Mouse (Mus musculus): ENCODE measurements at regions not wholly inside any gene's neighbourhood (a gene's known extent, or its start where the extent isn't known, plus 50 kb on each side); places are given as distances from the start of the nearest gene placed in this dataset.
A peak's percentile ranks its signal among the peaks of the same experiment; 100 is the strongest.

DNA sequence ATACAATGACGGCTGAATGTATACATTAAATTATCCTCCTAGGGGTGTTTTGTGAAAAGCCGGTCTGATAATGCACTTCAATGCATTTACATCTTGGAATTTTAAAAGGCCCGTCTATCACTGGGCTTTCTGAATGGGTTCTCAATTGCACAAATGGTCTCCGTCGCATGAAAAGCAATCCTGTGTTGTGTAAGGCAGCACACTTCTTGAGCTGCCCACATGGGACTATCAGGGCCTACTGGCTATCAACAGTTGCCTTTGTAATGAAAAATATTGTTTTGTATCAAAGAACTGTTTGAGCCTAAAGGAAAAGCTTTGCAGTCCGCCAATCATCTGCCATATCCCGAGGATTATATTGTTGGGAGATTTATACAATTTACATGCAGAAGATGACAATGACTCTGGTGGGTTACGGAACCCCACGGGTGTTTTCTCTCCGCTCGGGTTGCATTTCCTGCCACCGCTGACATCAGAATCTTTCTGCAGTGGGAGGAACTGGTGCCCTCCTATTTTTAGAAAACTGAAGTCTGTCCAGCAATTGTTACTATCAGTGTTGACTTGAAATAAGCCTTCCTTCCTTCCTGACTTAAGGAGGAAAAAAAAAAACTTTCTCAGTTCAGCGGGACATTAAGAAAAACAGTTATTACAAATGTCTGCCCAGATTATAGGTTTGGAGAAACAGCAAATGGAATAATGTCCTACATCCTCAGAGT, 118.7 kb downstream of the Tmem26 start:
- DNase-seq (ENCODE audit: low spot score in 2 of 2): peak; percentile 56 to 68

DNA sequence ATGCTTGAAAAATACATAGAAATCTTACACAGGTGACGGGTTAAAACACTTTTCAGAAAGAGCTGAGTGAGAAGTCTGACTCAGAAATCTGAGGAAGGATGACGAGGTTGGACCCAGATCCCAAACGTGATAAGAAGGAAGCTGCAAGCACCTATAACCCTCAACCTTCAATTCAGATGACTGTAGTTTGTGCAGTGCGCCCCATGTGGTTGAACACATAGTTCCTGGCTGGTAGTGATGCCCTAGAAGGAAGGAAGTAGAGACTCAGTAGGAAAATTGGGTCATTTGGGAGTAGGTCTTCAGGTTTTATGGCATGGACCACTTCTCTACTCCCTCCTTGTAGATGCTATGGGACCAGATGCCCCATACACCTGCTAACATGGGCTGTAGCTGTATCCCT, 120.6 kb downstream of the Tmem26 start:
- no peak for DNase-seq (ENCODE audit: low spot score in 2 of 2)

- no peak for DNase-seq (ENCODE audit: low spot score in 2 of 2)
Observed at GRCm38 (mm10) chr10:68844596-68844995, 121.2 kb downstream of the Tmem26 start.

DNA sequence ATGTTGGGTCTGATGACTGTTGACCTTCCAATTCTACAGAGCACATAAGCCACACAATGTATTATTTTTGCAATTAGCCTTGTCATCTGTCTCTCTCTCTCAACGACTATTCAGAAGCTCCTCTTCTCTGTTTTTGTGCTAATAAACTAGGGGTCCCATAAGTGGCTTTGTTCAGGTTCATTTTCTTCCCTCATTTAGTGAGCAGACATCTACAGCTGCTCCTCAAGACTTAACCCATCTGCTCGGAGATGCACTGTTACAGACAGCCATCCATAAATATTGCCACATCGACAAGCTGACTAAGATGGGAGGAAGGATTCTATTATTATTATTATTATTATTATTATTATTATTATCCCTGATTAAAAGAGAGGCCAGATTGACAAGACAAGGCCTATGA, 127.7 kb downstream of the Tmem26 start:
- no peak for DNase-seq (ENCODE audit: low spot score in 2 of 2)

- no peak for DNase-seq (ENCODE audit: low spot score in 2 of 2)
Observed at GRCm38 (mm10) chr10:68855934-68856891, 132.8 kb downstream of the Tmem26 start.

- DNase-seq (ENCODE audit: low spot score in 2 of 2): peak; percentile 8 to 32
Observed at GRCm38 (mm10) chr10:68864606-68865378, 141.3 kb downstream of the Tmem26 start.

- DNase-seq (ENCODE audit: low spot score in 2 of 2): no peak
Observed at GRCm38 (mm10) chr10:68865776-68866175, 142.3 kb downstream of the Tmem26 start.

GRCm38 (mm10) chr10:68867361-68867760, 143.9 kb downstream of the Tmem26 start:
- DNase-seq (ENCODE audit: low spot score in 2 of 2): no peak

- no peak for DNase-seq (ENCODE audit: low spot score in 2 of 2)
Observed at GRCm38 (mm10) chr10:68872102-68872501, 148.7 kb downstream of the Tmem26 start.

DNA sequence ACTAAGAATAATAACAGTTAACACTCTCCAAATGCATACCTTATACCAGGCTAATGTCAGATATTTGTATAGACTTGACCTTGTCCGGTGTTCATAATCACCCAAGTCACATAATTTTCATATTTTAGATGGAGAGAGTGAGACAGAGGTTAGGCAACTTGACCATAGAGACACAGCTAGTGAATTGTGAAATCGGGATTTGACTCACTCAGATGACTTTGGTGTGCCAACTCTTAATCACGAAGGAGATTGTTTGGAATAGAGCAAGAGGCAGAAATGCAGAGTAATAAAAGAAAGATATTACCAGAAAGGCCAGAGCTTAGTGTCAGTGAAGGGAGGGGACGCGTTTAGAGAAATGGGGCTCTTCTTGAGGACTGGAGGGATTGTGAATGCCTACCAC, 152.2 kb downstream of the Tmem26 start:
- DNase-seq (ENCODE audit: low spot score in 2 of 2): peak; percentile 6 to 7

DNA sequence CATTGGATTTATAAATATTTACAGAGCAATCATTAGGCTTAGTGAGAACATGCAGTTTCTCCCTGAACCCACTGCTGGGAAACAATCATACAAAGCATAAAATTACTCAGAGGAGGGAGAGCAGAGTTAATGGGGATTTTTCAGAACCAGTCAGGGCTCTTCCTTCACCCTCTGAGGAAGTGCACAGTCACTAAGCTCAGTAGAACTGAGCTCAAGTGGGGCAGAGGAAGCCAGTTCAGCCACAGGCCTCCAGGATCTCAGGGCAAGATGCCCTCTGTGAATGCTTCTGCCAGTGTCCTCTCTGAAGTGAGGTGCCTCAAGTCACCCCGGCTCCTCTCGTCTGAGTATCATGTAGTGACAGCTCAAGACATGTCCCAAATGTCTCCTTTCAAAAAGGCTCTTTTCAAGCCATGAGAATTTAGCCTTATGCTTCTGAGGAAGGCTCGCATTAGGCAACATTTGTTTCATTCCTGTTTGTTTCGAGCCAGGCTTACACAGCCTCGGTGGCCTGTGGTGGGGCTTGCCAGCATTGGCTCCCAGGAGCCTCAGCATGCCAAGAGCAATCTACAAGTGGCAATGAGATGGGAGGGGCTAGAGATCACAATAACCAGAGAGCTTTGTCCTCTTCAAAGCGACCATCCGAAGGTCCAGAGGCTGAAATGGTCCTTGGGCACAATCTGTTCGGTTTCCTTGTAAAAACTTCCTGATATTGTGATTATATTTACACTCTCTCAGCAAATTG, 169.8 kb downstream of the Tmem26 start:
- peak; percentile 33 to 63 for DNase-seq (ENCODE audit: low spot score in 2 of 2)

- no peak for DNase-seq (ENCODE audit: low spot score in 2 of 2)
Observed at GRCm38 (mm10) chr10:68894121-68894520, 170.7 kb downstream of the Tmem26 start.

GRCm38 (mm10) chr10:68897524-68897923, 174.1 kb downstream of the Tmem26 start:
- DNase-seq (ENCODE audit: low spot score in 2 of 2): peak; percentile 51 to 54

GRCm38 (mm10) chr10:68901168-68901567, 177.7 kb downstream of the Tmem26 start:
- no peak for DNase-seq (ENCODE audit: low spot score in 2 of 2)

GRCm38 (mm10) chr10:68902670-68903069, 179.2 kb downstream of the Tmem26 start:
- DNase-seq (ENCODE audit: low spot score in 2 of 2): peak; percentile 6 to 39

DNA sequence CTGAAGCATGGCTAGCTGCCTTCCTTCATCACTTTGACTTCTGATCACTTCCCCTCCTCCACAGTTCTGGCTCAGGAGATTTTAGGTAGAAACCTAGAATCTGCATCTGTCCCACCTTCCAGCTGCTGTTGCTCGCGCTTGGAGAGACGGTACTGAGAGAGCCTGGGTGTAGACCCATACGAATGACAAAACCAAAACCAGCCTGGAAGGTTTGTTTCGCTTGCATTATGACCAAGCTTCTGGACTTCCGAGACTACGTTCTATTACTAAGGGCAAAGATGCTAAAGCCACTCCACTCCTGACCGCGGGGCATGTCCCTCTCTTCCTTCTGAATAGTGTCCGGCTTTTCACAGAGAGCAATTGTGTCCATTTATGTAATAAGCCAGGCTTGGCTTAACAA, 180.9 kb downstream of the Tmem26 start:
- no peak for DNase-seq (ENCODE audit: low spot score in 2 of 2)

- peak in 1 of 2 experiments; percentile 39 for DNase-seq (ENCODE audit: low spot score in 2 of 2)
Observed at GRCm38 (mm10) chr10:68908236-68908635, 184.8 kb downstream of the Tmem26 start.

DNA sequence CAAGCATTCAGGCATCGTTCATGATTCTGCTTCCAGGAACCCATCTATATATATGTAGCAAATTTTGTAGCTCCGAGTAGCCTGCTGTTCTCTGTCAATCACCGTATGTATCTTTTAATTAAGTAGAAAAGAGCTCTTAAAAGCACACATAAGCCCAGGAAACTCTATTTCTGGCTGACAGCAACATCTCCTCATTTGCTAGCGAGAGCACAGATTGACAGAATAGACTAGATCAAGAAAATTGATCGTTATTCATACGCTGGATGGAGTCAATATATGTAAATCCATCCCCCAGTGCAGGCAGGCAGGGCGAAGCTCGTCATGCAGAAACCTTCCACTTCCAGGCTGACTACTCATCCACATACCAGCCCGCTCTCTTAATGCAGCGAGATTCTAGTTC, 185.6 kb downstream of the Tmem26 start:
- no peak for DNase-seq (ENCODE audit: low spot score in 2 of 2)

- DNase-seq (ENCODE audit: low spot score in 2 of 2): no peak
Observed at GRCm38 (mm10) chr10:68916147-68916546, 192.7 kb downstream of the Tmem26 start.

- DNase-seq (ENCODE audit: low spot score in 2 of 2): no peak
Observed at GRCm38 (mm10) chr10:68935843-68936242, 212.4 kb downstream of the Tmem26 start.

DNA sequence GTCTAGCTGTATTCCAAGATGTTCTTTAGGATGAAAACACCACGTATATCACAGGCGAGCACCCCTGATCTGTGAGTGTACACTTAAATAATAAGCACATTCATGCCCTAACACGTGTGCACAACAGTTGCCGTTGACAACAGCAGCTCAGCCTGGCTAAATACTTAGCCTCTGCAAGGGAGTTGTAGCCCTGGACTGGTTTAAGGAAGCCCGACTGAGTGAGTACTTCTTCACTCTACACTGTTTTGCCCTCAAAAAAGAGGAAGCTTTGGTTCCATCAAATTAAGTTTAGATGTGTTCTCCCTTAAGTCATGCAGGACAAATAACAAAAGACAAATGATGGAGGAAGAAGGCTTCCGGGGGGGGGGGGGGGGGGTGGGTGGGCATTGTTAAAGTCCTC, 208.0 kb upstream of the Rhobtb1 start:
- no peak for DNase-seq (ENCODE audit: low spot score in 2 of 2)
